Mouse (Mus musculus): ENCODE measurements around the gene BC107364.

DNA sequence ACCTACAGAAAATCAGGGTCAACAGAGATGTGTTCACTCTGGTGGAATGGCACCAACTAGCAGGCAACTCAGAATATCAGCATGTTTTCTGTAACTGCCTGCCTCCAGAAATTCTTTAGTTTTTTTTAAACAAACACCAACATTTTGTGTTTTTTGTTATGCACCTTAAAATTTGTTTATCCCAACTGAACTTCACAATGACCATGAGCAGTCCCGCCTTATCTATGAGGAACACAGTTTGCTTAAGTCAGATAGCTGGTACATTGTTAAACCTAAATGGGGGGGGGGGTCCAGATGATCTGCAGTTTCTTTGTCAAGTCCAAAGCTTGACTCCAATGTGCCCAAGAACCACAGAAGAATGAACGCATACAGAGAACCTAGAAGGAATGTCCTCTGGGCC, 36.0 kb downstream of the BC107364 start:
- TF ChIP-seq CTCF (IDR thresholded peaks at IDR 0.05; ENCODE audit: extremely low read depth, insufficient read depth, insufficient read length, insufficient replicate concordance): no peak
- TF ChIP-seq POLR2A (IDR thresholded peaks at IDR 0.05; ENCODE audit: low read depth, low read length): no peak

Data from spleen, adult 2 months (tissue).